Mouse (Mus musculus) left cerebral cortex, adult 8-10 months (tissue): ENCODE data around the gene Olfr485. TPM values are rescaled to one million over a fixed set of nuclear protein-coding genes. Genes with fewer than 3 reads are reported as not detected.
"Not testable (repeated sequence)": the region's sequence is repeated elsewhere in the genome, so short reads cannot be mapped to it uniquely, and the experiment has no call there.

Source experiments
- DNase-seq, 2 experiments: peaks; one replicate each; pipeline ENCODE4 v3.0.0; 2022; ENCODE audit warnings: low spot score in 2 of 2
- total RNA-seq, 4 experiments: library from RNA; stranded (reverse); gene quantifications; 2 replicates each; pipeline ENCODE4 v1.2.4; 2022

Gene Olfr485
- not detected for total RNA-seq

DNA sequence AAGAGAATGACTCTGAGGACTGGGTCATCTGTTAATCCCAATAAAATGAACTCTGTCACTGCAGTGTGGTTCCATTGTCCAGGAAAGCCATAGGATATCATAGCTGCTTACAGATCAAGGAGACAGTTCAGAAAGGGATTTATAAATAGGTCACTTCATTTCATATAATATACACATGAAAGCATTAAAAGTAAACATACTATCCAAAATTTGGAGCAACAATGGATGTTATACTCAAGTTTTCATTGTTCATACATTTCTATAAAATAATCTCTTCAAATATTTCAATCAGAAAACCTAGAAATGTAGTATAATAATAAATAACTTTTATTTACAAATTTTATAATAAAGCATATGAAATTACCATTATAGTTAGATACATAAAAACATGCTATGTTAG lies at the start of gene Olfr485:
Gene Olfr485, minus strand, starts transcription at position 101 of the 400 bp plus-strand sequence.
- DNase-seq, result no peak

GRCm38 (mm10) chr7:108196938-108197337 lies 37.3 kb upstream of the Olfr485 start:
- DNase-seq, result no peak

DNA sequence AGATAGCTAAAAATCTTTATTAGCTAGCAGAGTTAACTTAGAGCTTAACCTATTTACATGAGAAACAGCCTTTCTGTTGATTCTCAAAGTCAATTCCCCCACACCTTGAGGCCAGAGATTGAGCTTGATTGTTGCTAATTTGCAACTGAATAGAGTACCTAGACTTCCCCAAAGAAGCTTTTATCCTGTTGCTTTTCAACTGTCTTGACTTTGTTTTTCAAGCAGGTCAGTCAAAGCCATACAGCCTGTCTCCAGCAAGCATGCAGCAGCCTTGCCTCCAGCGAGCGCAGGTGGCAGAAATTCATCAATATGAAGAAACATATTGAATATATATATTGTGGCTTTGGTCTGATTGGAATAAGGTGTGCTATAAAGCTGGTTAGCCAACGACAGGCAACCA lies 36.7 kb upstream of the Olfr485 start:
- DNase-seq, result not testable (repeated sequence)

- DNase-seq, result not testable (repeated sequence)
Observed at GRCm38 (mm10) chr7:108192714-108193113, 33.0 kb upstream of the Olfr485 start.

DNA sequence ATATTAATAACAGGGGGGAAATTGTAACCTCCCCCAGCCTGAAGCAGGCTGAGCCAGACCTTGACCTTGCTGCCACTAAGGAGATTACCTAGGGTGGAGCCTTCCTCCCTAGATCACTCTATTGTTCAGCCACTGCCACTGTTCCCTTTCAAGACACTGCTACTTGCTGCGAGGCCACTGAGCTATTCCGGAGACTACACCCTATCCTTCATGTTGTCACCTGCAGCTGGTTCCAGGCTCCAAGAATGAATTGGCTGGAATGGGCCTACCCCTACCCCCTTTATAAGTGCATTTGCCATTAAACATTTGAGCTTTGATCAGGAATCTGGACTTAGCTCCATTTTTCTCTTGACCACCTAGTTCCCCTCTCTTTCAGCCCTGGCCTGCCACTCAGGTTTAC lies 31.5 kb upstream of the Olfr485 start:
- not testable (repeated sequence) for DNase-seq

- not testable (repeated sequence) for DNase-seq
Observed at GRCm38 (mm10) chr7:108185237-108185636, 25.6 kb upstream of the Olfr485 start.

GRCm38 (mm10) chr7:108184401-108184800 lies 24.7 kb upstream of the Olfr485 start:
- DNase-seq, result not testable (repeated sequence)

GRCm38 (mm10) chr7:108172642-108173041 lies 13.0 kb upstream of the Olfr485 start, which contains the start of gene Olfr486:
TSS of gene Olfr486 (minus strand) at chr7:108172742.
- DNase-seq, result not testable (repeated sequence)

- no peak for DNase-seq
Observed at GRCm38 (mm10) chr7:108127349-108127748, 32.3 kb downstream of the Olfr485 start, which contains the start of gene Olfr484. TSS of gene Olfr484 (minus strand) at chr7:108127449.

DNA sequence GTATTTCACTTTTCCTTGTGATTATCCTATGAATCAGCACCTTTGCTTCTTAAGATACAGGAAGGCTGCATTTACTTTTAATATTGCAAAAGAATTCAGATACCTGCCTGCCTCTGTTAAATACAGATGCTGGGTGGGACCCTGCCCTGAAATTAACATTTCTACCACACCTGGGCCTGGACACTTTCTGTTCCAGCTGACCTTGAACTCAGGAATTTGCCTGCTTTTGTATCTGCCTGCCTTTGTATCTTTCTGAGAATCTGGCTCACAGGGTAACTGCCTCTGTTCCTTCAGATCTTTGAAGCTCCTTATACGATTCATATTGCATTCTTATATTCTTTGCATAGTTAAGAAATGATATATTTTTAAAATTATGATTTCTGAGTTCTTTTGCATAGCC lies 38.3 kb downstream of the Olfr485 start:
- no peak for DNase-seq

DNA sequence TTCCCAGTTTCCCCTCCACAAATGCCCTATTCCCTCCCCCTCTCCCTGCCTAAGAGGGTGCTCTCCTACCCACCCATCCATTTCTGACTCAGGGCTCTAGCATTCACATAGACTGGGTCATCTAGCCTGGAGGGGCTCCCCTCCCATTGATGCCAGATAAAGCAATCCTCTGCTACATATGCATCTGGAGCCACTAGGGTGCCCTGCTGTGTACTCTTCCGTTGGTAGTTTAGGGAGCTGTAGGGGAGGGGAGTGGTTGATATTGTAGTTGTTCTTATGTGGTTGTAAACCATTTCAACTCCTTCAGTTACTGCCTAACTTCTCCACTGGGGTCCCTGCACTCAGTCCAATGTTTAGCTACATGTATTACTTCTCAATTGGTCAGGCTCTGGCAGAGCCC lies 39.0 kb downstream of the Olfr485 start:
- DNase-seq, result no peak

Other genes starting within 250 kb of the Olfr485 start
- gene Olfr473, start 229.4 kb downstream of the Olfr485 start, total RNA-seq, result not detected
- gene Olfr474, start 205.2 kb downstream of the Olfr485 start, total RNA-seq, result not detected
- gene Olfr476, start 195.1 kb downstream of the Olfr485 start, total RNA-seq, result not detected
- gene Olfr477, start 173.2 kb downstream of the Olfr485 start, total RNA-seq, result not detected
- gene Olfr478, start 125.9 kb downstream of the Olfr485 start, total RNA-seq, result not detected
- not detected for gene Olfr479, start 109.2 kb downstream of the Olfr485 start, total RNA-seq
- gene Olfr480, start 92.5 kb downstream of the Olfr485 start, total RNA-seq, result not detected
- gene Olfr481, start 80.0 kb downstream of the Olfr485 start, total RNA-seq, result not detected
- gene Olfr482, start 62.3 kb downstream of the Olfr485 start, total RNA-seq, result 1 to 10 TPM; 1.7 to 2.6 (median 2.5) TPM
- not detected for gene Olfr483, start 59.0 kb downstream of the Olfr485 start, total RNA-seq
- not detected for gene Olfr484, start 32.4 kb downstream of the Olfr485 start, total RNA-seq
- gene Olfr486, start 12.9 kb upstream of the Olfr485 start, total RNA-seq, result not detected
- gene Olfr487, start 54.8 kb upstream of the Olfr485 start, total RNA-seq, result not detected
- gene Olfr488, start 98.5 kb upstream of the Olfr485 start, total RNA-seq, result not detected
- gene Olfr490, start 129.1 kb upstream of the Olfr485 start, total RNA-seq, result not detected
- gene Olfr491, start 153.6 kb upstream of the Olfr485 start, total RNA-seq, result not detected
- gene Olfr492, start 163.8 kb upstream of the Olfr485 start, total RNA-seq, result not detected
- gene Olfr493, start 187.1 kb upstream of the Olfr485 start, total RNA-seq, result not detected
- gene Olfr494, start 205.5 kb upstream of the Olfr485 start, total RNA-seq, result not detected
- gene Olfr495, start 233.3 kb upstream of the Olfr485 start, total RNA-seq, result not detected